Mouse (Mus musculus): Measurements from ENCODE around the gene Rad51. TPM values are rescaled to one million over a fixed set of nuclear protein-coding genes. Genes with fewer than 3 reads are reported as not detected.

Rad51 gene
- polyA plus RNA-seq, 1 experiment from 2014 or later = 10.6 TPM

DNA sequence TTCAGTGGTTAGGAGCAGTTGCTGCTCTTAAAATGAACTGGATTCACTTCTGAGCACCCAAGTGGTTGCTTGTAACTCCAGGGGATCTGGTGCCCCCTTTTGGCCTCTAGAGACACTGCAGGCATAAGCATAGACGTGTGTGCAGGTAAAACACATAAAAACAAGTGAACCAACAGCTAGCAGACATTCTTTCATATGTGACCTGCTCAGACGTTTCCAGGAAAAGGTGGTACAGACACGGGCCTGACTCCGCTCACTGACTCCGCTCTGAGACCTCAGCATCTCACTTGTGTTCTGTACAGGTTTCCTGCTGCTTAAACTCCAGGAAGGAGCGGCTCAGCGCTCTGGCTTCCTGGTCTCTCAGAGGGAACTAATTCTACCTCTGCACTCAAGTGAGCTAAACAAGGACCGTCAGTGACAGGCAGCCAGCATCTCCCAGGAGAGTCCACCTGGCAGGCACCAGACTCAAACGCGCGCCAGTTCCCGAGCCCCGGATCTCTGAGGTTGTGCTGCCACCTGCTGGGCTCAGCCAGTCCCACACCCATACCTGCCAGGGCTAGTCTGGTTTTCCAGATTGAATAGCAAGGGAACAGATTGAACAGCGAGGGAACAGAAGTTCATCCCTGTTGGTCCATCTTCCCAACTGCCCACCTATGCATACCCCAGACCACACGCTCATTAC lies 76.6 kb downstream of the Rad51 start:
- ATAC-seq = peak; percentile 88
- H3K9ac ChIP-seq (ENCODE audit: low read depth, low read length) = no peak overlapping the region; the same call in 1 of the 2 replicates

DNA sequence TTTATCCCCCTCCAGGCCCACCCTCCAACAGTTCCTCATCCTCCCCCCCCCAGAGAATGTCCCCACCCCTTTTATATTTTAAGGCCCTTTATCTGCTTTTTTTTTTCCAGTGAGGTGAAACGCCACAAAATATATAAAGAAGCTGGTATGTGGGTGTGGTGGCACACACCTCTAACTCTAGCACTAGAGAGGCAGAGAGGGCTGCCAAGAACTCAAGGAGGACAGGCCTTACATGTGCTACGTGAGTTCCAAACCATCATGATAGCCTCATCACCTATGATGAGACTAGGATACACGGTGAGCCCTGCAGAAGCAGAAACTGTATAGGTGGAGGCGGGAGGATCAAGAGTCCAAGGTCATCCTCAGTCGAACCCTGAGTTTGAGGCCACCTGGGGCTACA lies 78.4 kb downstream of the Rad51 start:
- H3K4me2 ChIP-seq (ENCODE audit: low read length) = no peak overlapping the region
- no peak for ATAC-seq
- H3K4me1 ChIP-seq (ENCODE audit: control insufficient read depth, insufficient read depth, low read depth, low read length) = peaks cover 3% of the 10 kb centered on the region; the same call in 1 of the 2 replicates
- H3K36me3 ChIP-seq (ENCODE audit: control insufficient read depth, insufficient read depth, low read length) = no peaks in the 10 kb centered on the region
- H3K4me3 ChIP-seq (ENCODE audit: low read length) = no peak overlapping the region
- no peaks in the 10 kb centered on the region for H3K27me3 ChIP-seq (replicated peaks; ENCODE audit: control insufficient read depth, insufficient read depth, low read length)
- H3K9me3 ChIP-seq (ENCODE audit: control insufficient read depth, low read length) = no peaks in the 10 kb centered on the region
- no peak overlapping the region for H3K27ac ChIP-seq (ENCODE audit: low read depth, low read length)
- no peak overlapping the region for H3K9ac ChIP-seq (ENCODE audit: low read depth, low read length)
- 86% methylated on average over 5 of the region's 5 CpGs for WGBS

More for the DNA sequence above, 76.6 kb downstream of the Rad51 start:
- Histone ChIP-seq H3K27ac (ENCODE audit: low read depth, low read length) (no peak overlapping the region), H3K4me3 (ENCODE audit: low read length) (peak overlapping the region; percentile 25; the same call in 1 of the 2 replicates), H3K36me3 (ENCODE audit: control insufficient read depth, insufficient read depth, low read length) (peaks cover 2% of the 10 kb centered on the region), H3K4me1 (ENCODE audit: control insufficient read depth, insufficient read depth, low read depth, low read length) (peaks cover 3% of the 10 kb centered on the region; the same call in 1 of the 2 replicates), H3K4me2 (ENCODE audit: low read length) (peak overlapping the region; percentile 56), H3K27me3 (replicated peaks; ENCODE audit: control insufficient read depth, insufficient read depth, low read length) (no peaks in the 10 kb centered on the region), H3K9me3 (ENCODE audit: control insufficient read depth, low read length) (no peaks in the 10 kb centered on the region)
- 9% methylated on average over 15 of the region's 15 CpGs for WGBS

DNA sequence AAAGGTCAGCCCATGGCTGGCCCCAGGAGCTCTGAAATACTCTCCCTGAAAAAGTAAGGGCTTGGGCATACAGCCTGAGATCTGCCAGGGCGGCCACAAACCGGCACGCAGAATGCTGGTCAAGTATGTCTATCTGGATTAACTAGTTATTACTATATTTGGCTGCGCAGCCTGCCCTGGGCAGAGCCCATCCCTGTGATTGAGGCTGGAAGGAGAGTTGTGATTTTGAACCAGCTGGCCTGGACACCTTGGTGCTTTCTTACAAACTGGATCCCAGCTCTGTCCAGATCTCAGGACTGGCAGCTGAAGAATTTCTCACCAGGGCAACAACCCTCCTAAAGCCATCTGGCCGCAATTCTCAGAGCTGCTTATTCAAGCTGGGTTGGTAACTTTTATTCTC lies 81.5 kb downstream of the Rad51 start:
- peak overlapping the region; percentile 9; the same call in 1 of the 2 replicates for H3K27ac ChIP-seq (ENCODE audit: low read depth, low read length)
- 83% methylated on average over 5 of the region's 5 CpGs for WGBS
- no peak for ATAC-seq
- H3K4me3 ChIP-seq (ENCODE audit: low read length) = no peak overlapping the region
- H3K9me3 ChIP-seq (ENCODE audit: control insufficient read depth, low read length) = no peaks in the 10 kb centered on the region
- no peaks in the 10 kb centered on the region for H3K36me3 ChIP-seq (ENCODE audit: control insufficient read depth, insufficient read depth, low read length)
- H3K4me1 ChIP-seq (ENCODE audit: control insufficient read depth, insufficient read depth, low read depth, low read length) = peaks cover 6% of the 10 kb centered on the region
- H3K4me2 ChIP-seq (ENCODE audit: low read length) = no peak overlapping the region
- H3K9ac ChIP-seq (ENCODE audit: low read depth, low read length) = no peak overlapping the region
- no peaks in the 10 kb centered on the region for H3K27me3 ChIP-seq (replicated peaks; ENCODE audit: control insufficient read depth, insufficient read depth, low read length)

DNA sequence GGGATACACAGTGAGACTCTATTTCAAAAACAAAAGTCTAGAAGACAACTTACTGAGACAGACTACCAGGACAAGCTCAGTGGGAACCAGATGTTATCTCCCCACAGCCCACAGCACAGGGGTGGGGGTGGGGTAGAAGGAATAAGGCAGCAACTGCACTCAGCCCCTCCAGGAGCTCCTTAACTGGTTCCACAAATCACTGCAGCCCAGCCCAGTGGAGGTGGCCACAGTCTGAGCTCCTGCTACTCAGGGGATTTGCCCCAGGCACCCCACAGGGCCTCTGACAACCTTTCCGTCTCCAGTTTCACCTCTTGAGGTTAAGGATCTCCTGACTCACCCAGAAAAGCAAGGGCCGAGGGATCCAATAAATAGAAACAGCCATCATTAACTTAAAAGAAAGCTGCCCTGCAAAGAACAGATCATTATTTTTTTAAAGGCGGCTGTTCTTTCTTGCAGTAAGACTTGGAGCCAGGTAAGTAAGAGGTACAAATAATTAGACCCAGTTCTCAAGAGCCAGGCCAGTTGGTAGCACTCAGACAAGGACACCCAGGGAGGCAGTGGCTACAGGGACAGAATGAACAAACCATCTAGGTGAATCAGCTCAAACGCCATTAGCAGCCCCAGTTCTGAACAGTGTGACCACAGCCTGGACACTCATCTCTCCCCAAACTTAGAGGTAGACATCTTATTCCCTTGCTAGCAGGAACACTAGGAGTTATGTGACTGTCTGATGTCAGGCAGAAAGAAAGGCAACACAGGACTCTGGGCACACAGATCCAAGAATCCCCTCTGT lies 83.9 kb downstream of the Rad51 start:
- Histone ChIP-seq H3K27ac (ENCODE audit: low read depth, low read length) (no peak overlapping the region), H3K9ac (ENCODE audit: low read depth, low read length) (no peak overlapping the region), H3K27me3 (replicated peaks; ENCODE audit: control insufficient read depth, insufficient read depth, low read length) (no peaks in the 10 kb centered on the region), H3K9me3 (ENCODE audit: control insufficient read depth, low read length) (no peaks in the 10 kb centered on the region), H3K4me3 (ENCODE audit: low read length) (no peak overlapping the region), H3K4me1 (ENCODE audit: control insufficient read depth, insufficient read depth, low read depth, low read length) (peaks cover 6% of the 10 kb centered on the region), H3K36me3 (ENCODE audit: control insufficient read depth, insufficient read depth, low read length) (no peaks in the 10 kb centered on the region), H3K4me2 (ENCODE audit: low read length) (no peak overlapping the region)
- WGBS = 44% methylated on average over 4 of the region's 4 CpGs
- no peak for ATAC-seq

Other genes with a start within 250 kb of the Rad51 start
- gene Bahd1, start 212.4 kb upstream of the Rad51 start, polyA plus RNA-seq (2015; fragmentation: Nextera tagmentation; extraction: Ambion mirVana) = 6.2 and 6.5 TPM in 2 replicates
- 5.3 and 7.3 TPM in 2 replicates for gene Chst14, start 186.3 kb upstream of the Rad51 start, polyA plus RNA-seq (2015; fragmentation: Nextera tagmentation; extraction: Ambion mirVana)
- gene Ccdc32, start 83.4 kb upstream of the Rad51 start, polyA plus RNA-seq (2015; fragmentation: Nextera tagmentation; extraction: Ambion mirVana) = 41.7 and 44.1 TPM in 2 replicates
- gene Rpusd2, start 78.0 kb upstream of the Rad51 start, polyA plus RNA-seq (2015; fragmentation: Nextera tagmentation; extraction: Ambion mirVana) = 3.7 and 4.1 TPM in 2 replicates
- 8.3 and 9.7 TPM in 2 replicates for gene Knl1, start 65.7 kb upstream of the Rad51 start, polyA plus RNA-seq (2015; fragmentation: Nextera tagmentation; extraction: Ambion mirVana)
- gene Rmdn3, start 44.2 kb downstream of the Rad51 start, polyA plus RNA-seq (2015; fragmentation: Nextera tagmentation; extraction: Ambion mirVana) = 49.3 and 50.1 TPM in 2 replicates
- 10.9 and 16.2 TPM in 2 replicates for gene Gchfr, start 55.0 kb downstream of the Rad51 start, polyA plus RNA-seq (2015; fragmentation: Nextera tagmentation; extraction: Ambion mirVana)
- 0.86 TPM in 2 replicates for gene Gm14137, start 61.7 kb downstream of the Rad51 start, polyA plus RNA-seq (2015; fragmentation: Nextera tagmentation; extraction: Ambion mirVana)
- gene Zfyve19, start 95.8 kb downstream of the Rad51 start, polyA plus RNA-seq (2015; fragmentation: Nextera tagmentation; extraction: Ambion mirVana) = 70.4 and 75.7 TPM in 2 replicates
- 23.3 and 23.6 TPM in 2 replicates for gene Dnajc17, start 96.0 kb downstream of the Rad51 start, polyA plus RNA-seq (2015; fragmentation: Nextera tagmentation; extraction: Ambion mirVana)
- gene Ppp1r14d, start 117.1 kb downstream of the Rad51 start, polyA plus RNA-seq (2015; fragmentation: Nextera tagmentation; extraction: Ambion mirVana) = not detected in 2 replicates
- 0.71 and 0.79 TPM in 2 replicates for gene Spint1, start 124.6 kb downstream of the Rad51 start, polyA plus RNA-seq (2015; fragmentation: Nextera tagmentation; extraction: Ambion mirVana)
- 48.2 and 56.9 TPM in 2 replicates for gene Rhov, start 158.5 kb downstream of the Rad51 start, polyA plus RNA-seq (2015; fragmentation: Nextera tagmentation; extraction: Ambion mirVana)
- 28.2 and 30.4 TPM in 2 replicates for gene Vps18, start 175.9 kb downstream of the Rad51 start, polyA plus RNA-seq (2015; fragmentation: Nextera tagmentation; extraction: Ambion mirVana)
- gene Dll4, start 213.0 kb downstream of the Rad51 start, polyA plus RNA-seq (2015; fragmentation: Nextera tagmentation; extraction: Ambion mirVana) = 5.3 and 6.0 TPM in 2 replicates
- 12.3 and 14.9 TPM in 2 replicates for gene Chac1, start 238.4 kb downstream of the Rad51 start, polyA plus RNA-seq (2015; fragmentation: Nextera tagmentation; extraction: Ambion mirVana)

Measured in hindbrain, embryonic 16.5 days (tissue).